Mouse (Mus musculus): ENCODE data around the gene Susd2.

DNA sequence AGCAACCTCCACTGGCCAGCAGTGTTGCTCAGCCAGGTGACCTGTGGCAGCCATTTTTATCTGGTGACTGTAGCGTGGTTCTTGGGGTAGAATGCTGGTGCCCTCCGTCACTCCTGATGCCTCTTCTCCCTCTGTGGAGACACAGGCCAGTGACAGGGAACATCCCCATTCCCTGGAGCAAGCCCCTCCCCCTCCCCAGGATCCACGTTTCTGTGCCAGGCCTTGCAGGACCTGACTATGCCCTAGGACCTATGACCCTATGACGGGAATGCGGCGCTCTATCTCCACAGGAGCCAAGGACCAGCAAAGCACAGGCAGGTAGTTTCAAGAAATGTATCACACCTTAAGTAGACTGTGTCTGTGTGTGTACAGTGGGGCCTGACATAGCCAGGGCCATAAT, 4.3 kb upstream of the Susd2 start:
- TF ChIP-seq CTCF (IDR thresholded peaks at IDR 0.05; ENCODE audit: extremely low read depth, insufficient read depth, insufficient read length, insufficient replicate concordance) (no peak), POLR2A (IDR thresholded peaks at IDR 0.05; ENCODE audit: low read depth, low read length) (no peak)

Measured in spleen, adult 2 months (tissue).